Mouse (Mus musculus) olfactory bulb, adult 2 months (tissue): ENCODE data around the gene Rgs19.

Source experiments
- CTCF ChIP-seq: fragments of 200-500 bp; IDR thresholded peaks from 2 replicates; pipeline ENCODE4 v1.5.1; 2012; ENCODE audit warnings: low read depth, mild to moderate bottlenecking, low read length, moderate library complexity; ENCODE audit not compliant: insufficient read depth
- POLR2A ChIP-seq: fragments of 200-500 bp; IDR thresholded peaks from 2 replicates; pipeline ENCODE4 v1.6.1; 2012; ENCODE audit warnings: mild to moderate bottlenecking, low read depth, low read length, moderate library complexity; ENCODE audit not compliant: insufficient read depth

GRCm38 (mm10) chr2:181670913-181671311, 22.9 kb downstream of the Rgs19 start:
- TF ChIP-seq CTCF (no peak), POLR2A (no peak)
